Mouse (Mus musculus) spleen, postnatal 4 days (tissue): ENCODE results near the gene Serinc3.
A peak's percentile ranks its signal among the peaks of the same experiment; 100 is the strongest.
"Not testable (repeated sequence)": the region's sequence is repeated elsewhere in the genome, so short reads cannot be mapped to it uniquely, and the experiment has no call there.

ENCODE experiments used
- DNase-seq, 2 experiments: peaks; one replicate each; pipeline ENCODE4 v3.0.0; 2022; ENCODE audit warnings: low spot score in 2 of 2

The Serinc3 gene

GRCm38 (mm10) chr2:163631223-163631622, 13.7 kb downstream of the Serinc3 start:
- DNase-seq, result no peak

GRCm38 (mm10) chr2:163621401-163621800, 23.5 kb downstream of the Serinc3 start:
- not testable (repeated sequence) for DNase-seq

- DNase-seq, result no peak
These were observed 24.5 kb downstream of the Serinc3 start for GRCm38 (mm10) chr2:163620451-163620850.

DNA sequence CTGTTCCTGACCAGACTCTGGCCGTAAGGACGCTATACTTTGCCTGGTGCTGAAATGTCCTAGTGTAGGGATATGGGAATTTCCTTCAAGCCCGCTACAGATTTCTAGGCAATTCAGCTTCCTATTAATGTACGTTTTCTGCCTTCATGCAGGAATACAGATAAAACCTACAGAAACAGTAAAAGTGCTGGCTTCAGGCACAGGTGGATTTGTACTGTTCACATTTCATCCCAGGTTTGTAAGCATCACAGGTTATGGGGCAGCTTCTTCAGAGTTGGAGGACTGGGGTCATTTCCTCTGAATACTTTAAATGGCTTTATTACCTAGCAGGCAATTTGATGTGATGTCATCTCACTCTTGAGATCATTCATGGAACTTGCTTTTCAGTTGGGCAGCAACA, 27.1 kb downstream of the Serinc3 start:
- DNase-seq, result no peak

DNA sequence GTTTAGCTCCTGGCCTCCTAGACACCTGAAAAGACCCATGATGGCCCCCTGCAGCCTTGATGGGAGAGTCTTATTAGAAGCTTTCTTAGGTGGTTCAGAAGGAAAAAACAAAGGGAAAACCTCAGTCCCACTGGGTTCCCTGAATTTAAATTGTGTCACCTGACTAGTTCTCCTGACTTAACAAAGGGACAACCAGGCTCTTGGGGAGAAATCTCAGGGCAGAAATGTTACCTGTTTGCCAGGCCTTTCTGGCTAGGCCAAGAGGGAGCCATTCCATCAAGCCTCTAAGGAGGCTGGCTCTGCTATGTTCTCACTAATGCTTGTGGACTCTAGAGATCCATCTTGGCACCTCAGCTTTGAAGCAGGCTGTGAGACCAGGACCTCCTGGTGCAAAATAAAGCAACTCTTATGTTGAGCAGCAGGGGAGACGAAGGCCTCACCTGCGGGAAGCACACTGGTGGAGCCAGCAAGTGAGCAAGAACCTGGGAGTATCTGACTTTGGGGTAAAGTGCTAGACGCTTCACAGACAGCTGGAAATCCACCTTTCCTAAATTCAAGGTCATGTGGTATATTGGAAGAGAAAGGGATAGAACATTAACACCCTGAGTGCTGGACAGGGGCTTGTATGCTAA, 27.6 kb downstream of the Serinc3 start:
- no peak for DNase-seq

DNA sequence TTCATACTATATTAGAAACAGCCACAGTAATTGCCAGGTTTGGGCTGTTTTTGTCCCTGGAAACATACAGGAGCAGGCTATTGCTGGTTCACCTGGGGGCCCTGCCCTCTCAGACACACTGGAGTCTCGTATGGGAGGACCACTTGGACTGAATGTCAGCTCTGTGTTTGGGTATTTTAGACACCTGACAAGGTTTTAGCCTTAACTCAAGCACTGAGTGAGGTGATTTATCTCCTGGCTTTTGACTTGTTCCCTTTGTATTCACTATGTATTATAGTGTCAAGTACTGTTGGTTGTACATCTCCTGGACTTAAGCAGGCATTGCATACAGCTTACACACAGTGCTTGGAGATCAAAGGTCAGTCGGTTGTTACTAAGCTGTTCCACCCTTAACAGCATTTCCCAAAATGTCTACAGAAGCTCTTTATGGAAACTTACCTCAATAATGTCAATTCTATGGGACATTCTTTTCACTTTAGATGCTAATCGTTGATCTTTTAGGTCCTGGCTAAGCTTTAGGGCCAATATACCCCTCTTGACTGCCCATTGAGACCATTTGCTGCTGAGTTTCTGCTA, 28.2 kb downstream of the Serinc3 start:
- DNase-seq, result no peak

DNA sequence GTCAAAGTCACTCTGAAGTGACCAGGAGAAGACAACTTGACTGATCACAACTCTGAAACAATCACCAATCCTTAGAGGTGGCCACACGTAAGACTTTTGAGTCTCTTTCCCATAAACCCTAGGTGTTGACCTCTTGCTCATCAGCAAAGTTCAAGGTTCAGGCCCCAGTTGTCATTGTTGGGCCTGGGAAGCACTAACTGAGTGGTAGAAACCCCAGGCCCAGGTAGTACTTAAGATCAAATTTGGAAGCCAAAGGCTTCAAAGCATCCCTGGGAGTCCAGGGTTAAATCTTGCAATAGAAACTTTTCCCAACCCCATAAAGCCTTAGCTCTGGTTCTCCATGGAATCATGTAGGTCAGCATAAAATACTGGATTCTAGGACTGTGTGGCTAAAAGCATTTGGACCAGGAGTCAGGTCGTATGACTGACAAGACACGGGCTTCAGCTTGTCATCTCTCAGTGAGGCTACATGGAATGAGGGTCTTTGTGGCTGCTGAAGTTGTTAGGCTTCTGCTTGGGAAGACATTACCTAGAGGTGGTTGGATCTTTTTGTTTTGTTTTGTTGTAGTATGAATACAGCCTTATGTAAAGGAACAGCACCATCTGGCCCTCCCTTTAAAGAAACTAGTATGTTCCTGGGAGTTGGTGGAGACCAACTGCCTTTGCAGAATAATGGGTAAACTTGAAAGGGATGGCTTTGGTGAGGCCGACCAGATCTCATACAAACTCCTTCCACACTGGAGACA, 28.9 kb downstream of the Serinc3 start:
- DNase-seq, result no peak

DNA sequence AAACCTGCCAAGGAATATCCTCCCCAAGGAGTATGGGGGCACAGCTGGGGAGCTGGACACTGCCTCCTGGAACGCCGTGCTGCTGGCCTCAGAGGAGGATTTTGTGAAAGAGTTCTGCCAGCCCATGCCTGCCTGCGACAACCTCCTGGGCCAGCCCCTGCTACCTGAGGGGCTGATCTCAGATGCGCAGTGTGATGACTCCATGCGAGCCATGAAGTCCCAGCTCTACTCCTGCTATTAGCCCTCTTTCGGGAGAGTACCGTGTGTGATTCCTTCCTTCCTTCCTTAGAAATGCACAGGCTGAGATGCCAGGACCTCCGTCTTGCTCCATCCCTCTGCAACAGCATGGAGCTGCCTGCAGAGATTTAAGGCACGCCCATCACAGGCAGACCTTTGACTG, 29.5 kb downstream of the Serinc3 start:
- DNase-seq, result no peak

GRCm38 (mm10) chr2:163613990-163614389, 30.9 kb downstream of the Serinc3 start:
- no peak for DNase-seq

DNA sequence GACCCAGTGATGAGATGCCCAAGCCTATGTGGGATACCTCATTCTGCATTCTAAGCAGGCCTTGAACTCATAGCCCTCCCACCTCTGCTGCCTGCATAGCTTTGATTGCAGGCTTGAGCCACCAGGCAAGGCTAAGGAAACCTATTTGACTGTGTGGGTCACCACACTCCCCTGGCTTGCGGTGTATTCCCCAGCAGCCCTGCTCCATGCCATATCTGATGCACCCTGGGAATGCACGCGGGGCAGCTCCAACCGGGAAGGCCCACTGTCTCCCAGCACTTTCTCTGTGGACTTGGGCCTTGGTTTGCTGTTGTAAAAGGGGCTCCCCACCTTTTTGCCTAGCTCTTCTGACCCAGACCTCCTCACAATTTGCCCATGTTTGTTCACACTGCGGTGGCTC, 31.7 kb downstream of the Serinc3 start:
- no peak for DNase-seq

- no peak for DNase-seq
These were observed 33.8 kb downstream of the Serinc3 start for GRCm38 (mm10) chr2:163611176-163611575.

DNA sequence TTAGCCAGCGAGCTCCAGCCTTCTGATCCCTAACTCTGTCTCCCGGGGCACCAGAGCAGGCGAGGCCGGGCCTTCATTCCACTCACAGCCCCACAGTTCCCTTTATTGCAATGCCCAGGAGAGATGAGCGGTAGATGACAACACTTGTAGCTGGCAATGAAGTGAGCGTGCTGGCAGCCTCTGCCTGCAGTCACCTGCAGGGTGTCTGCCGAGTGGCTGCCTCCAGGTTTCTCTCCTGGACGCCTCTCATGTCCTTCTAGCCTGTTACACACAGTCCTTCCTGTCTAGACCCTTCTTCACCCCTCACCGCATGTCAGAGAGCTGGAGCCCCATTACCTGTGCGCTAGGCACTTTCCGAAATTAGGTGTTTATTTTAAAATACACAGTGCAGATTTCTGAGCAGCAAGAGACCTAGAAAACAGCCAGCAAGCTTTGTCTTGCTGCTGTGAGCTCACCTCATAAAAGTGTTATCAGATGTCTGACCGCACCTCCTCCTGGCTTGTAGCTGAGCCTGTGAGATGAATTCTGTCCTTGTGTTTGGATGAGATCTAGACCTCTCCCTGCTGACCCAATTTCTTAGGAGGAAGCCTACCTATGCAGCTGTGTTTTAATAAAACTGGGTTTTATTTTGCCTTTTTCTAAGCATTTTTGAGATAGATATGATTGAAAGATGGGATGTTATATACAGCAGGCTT, 35.5 kb downstream of the Serinc3 start:
- DNase-seq, result no peak

- DNase-seq, result no peak
These were observed 36.9 kb downstream of the Serinc3 start for GRCm38 (mm10) chr2:163608008-163608407.

- no peak for DNase-seq
These were observed 38.8 kb downstream of the Serinc3 start for GRCm38 (mm10) chr2:163606161-163606560.

DNA sequence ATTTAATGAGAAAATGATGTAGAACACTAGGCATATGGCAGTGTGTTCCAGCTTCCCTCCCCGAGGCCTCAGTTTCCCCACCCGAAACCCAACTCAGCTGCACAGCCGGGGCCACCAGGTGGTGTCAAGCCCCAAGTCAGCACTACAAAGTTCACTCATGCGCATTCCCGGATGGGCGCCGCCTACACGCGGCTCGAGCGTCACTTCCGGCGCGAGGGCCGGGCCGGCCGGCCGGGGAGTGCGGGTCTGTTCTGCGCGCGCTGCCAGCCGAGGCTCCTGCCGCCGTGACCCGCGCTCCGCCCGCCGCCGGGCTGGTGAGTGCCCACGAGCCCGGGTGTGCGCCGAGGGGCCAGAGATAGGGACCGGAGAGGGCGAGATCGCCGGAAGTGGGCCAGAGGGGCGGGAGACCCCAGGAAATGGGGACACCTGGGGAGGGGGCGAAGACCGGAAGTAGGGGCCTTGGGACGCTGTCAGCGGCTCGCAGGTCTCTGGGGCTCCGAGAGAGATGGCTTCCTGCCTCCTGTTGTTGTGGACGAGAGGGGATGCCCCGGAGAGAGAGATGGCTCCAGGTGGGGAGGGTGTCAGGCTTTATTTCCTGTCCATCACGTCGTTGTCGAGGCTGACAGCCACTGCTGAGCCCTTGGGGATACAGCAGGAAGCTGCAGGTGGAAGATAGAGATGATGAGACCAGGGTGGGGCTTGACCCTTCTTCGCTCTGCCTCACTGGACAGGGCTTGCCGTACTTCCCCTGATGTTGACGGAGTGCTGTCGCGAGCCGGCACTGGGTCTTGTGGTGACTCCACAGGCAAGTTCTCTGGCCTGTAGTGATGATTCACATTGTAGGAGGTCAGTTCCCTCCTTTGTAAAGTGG, 42.6 kb downstream of the Serinc3 start, which contains the start of gene Ttpal:
Gene Ttpal (plus strand): TSS at position 214 of the 871 bp plus-strand sequence.
- DNase-seq, result peak; percentile 88 to 93

- DNase-seq, result no peak
These were observed 43.2 kb downstream of the Serinc3 start for GRCm38 (mm10) chr2:163601712-163602100.

- no peak for DNase-seq
These were observed 43.9 kb downstream of the Serinc3 start for GRCm38 (mm10) chr2:163601066-163601465.

DNA sequence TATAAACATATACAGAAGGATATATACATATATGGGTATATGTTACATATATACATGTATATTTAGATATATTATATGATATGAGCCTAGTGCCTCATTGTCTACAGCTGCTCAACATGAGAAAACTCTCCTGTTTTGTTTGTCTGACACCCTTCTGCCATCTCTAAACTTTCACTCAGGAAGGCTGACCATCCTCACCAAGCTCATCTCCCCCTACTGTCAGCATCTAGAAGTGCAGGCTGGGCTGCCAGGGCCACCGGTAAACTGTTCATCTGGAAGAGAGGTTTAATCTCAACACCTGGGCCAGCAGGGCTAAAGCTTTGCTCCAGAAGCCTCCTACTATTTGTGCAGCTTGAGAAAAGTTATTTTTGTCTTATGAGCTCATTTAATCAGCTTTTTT, 45.7 kb downstream of the Serinc3 start:
- DNase-seq, result peak; percentile 73 to 89

DNA sequence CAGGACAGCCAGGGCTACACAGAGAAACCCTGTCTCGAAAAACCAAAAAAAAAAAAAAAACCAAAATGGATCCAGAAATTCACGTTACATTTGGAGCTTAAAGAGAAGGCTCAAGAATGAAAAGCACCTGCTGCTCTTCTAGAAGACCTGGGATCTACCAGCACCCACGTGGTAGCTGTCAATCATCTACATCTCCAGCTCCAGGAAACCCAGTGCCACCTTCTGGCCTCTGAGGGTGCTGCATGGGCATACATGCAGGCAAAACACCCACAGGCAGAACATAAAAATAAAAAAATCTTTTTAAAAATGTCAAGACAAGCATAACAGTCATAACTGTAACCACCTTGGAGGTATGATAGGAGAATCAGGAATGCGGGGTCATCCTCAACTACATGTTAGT, 47.3 kb downstream of the Serinc3 start:
- DNase-seq, result peak; percentile 71 to 82

DNA sequence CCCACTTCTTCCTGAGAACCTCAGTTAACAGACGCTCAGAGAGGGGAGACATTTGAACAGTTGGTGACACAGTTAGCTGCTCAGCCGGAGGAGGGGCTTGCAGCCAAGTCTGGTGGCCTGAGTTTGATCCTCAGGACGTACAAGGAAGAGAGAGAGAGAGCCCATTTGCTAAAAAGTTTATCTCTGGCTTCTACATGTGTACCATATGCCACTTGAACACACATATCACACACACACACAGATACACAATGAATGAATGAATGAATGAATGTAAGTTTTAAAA, 48.1 kb downstream of the Serinc3 start:
- DNase-seq, result no peak

DNA sequence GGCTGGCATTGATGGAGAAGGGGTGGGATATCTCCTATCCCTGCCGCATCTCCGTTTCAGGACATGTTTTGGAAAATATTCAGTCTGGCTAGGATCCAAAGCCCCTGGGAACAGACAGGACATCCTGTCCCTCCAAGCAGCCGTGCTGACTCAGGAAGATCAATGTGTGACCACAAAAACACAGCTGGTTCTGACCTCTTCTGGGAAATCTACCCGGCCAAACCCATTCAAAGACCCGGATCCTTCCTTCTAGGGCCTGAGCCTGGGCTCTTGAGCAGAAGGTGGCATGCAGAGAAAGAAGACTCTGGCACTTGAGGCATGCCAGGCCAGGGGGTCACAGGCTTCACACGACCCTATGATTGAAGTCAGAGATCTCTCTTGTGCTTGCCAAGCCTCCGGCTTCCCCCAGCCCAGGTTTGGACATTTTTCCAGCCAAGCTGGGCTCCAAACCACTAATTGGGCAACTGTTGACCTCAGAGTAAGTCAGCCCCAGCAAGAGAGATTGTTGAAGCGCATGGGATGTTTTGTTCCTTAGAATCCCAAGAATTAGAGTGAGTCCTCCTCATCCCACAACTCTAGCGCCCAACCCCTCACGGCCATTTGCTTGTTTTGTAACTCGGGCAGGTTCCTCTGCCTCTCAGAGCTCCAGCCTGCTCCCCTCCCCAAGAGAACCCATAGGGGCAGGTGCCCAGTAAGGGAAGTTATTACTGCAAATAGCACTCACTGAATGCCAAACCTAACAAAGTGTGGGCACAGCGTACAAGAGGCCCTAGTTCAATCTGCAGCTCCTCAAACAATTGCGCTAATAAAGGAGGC, 48.7 kb downstream of the Serinc3 start:
- DNase-seq, result no peak
